8 mouse cellular contexts compared by ENCODE assay signal in genomic region chr7:121085500-121085899, GRCm38 (mm10). TPM values are rescaled to one million over a fixed set of nuclear protein-coding genes. Genes with fewer than 3 reads are reported as not detected.
DNase-seq lines count a peak whose midpoint lies in the region; ATAC-seq and TF ChIP-seq lines count a peak whose summit lies in the region.
"Had no signal": no experiment of that assay in that cellular context is flagged by ENCODE, and none has a peak within 500 bp of the region (broad histone marks: within the 10 kb centered on the region; RNA-seq: fewer than 3 reads in every experiment).

No protein-coding gene starts in this region.

- H3K9me3 ChIP-seq in limb, embryonic 13.5 days = no peaks in the 10 kb centered on the region
- no peaks in the 10 kb centered on the region for H3K9me3 ChIP-seq in limb, embryonic 10.5 days (replicated peaks)
- no peaks in the 10 kb centered on the region for H3K9me3 ChIP-seq in forebrain, embryonic 11.5 days (ENCODE audit: control insufficient read depth, low read length)
- no peaks in the 10 kb centered on the region for H3K9me3 ChIP-seq in heart, embryonic 15.5 days (replicated peaks)
- no peaks in the 10 kb centered on the region for H3K9me3 ChIP-seq in midbrain, postnatal 0 days (ENCODE audit: low read length)

- no peaks in the 10 kb centered on the region for H3K27me3 ChIP-seq in limb, embryonic 13.5 days
- no peaks in the 10 kb centered on the region for H3K27me3 ChIP-seq in limb, embryonic 10.5 days (ENCODE audit: low read depth, poor library complexity, severe bottlenecking)
- H3K27me3 ChIP-seq in forebrain, embryonic 11.5 days (ENCODE audit: control insufficient read depth, insufficient read depth, low read length) = no peaks in the 10 kb centered on the region
- no peaks in the 10 kb centered on the region for H3K27me3 ChIP-seq in heart, embryonic 15.5 days
- H3K27me3 ChIP-seq in midbrain, postnatal 0 days (ENCODE audit: insufficient read depth, low read length) = no peaks in the 10 kb centered on the region

- 0 out of 2 replicates have a peak, but pooled peaks have one; percentile 14 for ATAC-seq in limb, embryonic 13.5 days (ENCODE audit: low FRiP score, low read depth)
- ATAC-seq in forebrain, embryonic 11.5 days (replicated peaks; ENCODE audit: low FRiP score) = no peak
- peak; percentile 76 for ATAC-seq in heart, embryonic 15.5 days (replicated peaks; ENCODE audit: insufficient number of reproducible peaks, insufficient read depth, low FRiP score, low read depth)
- ATAC-seq in midbrain, postnatal 0 days (ENCODE audit: low FRiP score) = no peak
- no peak for ATAC-seq in megakaryocyte progenitor cell, adult 5-6 weeks (replicated peaks; ENCODE audit: poor library complexity)

- H3K9ac ChIP-seq in limb, embryonic 13.5 days = no peak overlapping the region; the same call in 1 of the 2 replicates
- no peak overlapping the region for H3K9ac ChIP-seq in forebrain, embryonic 11.5 days (ENCODE audit: low read length)
- peak overlapping the region; percentile 12; the same call in 1 of the 2 replicates for H3K9ac ChIP-seq in heart, embryonic 15.5 days
- H3K9ac ChIP-seq in midbrain, postnatal 0 days (replicated peaks; ENCODE audit: low read length, poor library complexity, severe bottlenecking) = no peak overlapping the region

- 22% methylated on average over 4 of the region's 4 CpGs for WGBS in limb, embryonic 13.5 days
- WGBS in limb, embryonic 10.5 days = 50% methylated on average over 4 of the region's 4 CpGs
- 22% methylated on average over 4 of the region's 4 CpGs for WGBS in forebrain, embryonic 11.5 days
- whole genome bisulfite sequencing in heart, embryonic 15.5 days = 19% methylated on average over 4 of the region's 4 CpGs
- WGBS in midbrain, postnatal 0 days = 22% methylated on average over 4 of the region's 4 CpGs

- H3K4me1 ChIP-seq in limb, embryonic 13.5 days = peaks cover 25% of the 10 kb centered on the region
- peaks cover 30% of the 10 kb centered on the region for H3K4me1 ChIP-seq in limb, embryonic 10.5 days
- H3K4me1 ChIP-seq in forebrain, embryonic 11.5 days (replicated peaks; ENCODE audit: control insufficient read depth, insufficient read depth, low read length) = peaks cover 8% of the 10 kb centered on the region; the same call in 1 of the 2 replicates
- peaks cover 30% of the 10 kb centered on the region for H3K4me1 ChIP-seq in heart, embryonic 15.5 days (replicated peaks)
- H3K4me1 ChIP-seq in midbrain, postnatal 0 days (ENCODE audit: insufficient read depth, low read length) = 0 out of 2 replicates have a peak, but pooled peaks cover 4% of the 10 kb centered on the region

- no peak overlapping the region; the same call in 1 of the 2 replicates for H3K27ac ChIP-seq in limb, embryonic 13.5 days
- H3K27ac ChIP-seq in limb, embryonic 10.5 days = no peak overlapping the region
- H3K27ac ChIP-seq in forebrain, embryonic 11.5 days (ENCODE audit: low read depth, low read length) = no peak overlapping the region
- peak overlapping the region; percentile 61 for H3K27ac ChIP-seq in heart, embryonic 15.5 days
- H3K27ac ChIP-seq in midbrain, postnatal 0 days (ENCODE audit: low read depth, low read length) = no peak overlapping the region

- DNase-seq in limb, embryonic 10.5 days (ENCODE audit: low spot score) = no peak
- DNase-seq in forebrain, embryonic 11.5 days (ENCODE audit: low spot score) = peak; percentile 49
- DNase-seq in midbrain, postnatal 0 days (ENCODE audit: low spot score) = peak; percentile 32
- no peak for DNase-seq in thymus, postnatal 25 days

- TF ChIP-seq CTCF in midbrain, postnatal 0 days (IDR thresholded peaks at IDR 0.05) = no peak

- no peak overlapping the region for H3K4me3 ChIP-seq in limb, embryonic 13.5 days
- no peak overlapping the region for H3K4me3 ChIP-seq in limb, embryonic 10.5 days
- H3K4me3 ChIP-seq in forebrain, embryonic 11.5 days (ENCODE audit: low read depth, low read length) = no peak overlapping the region
- H3K4me3 ChIP-seq in heart, embryonic 15.5 days = no peak overlapping the region
- no peak overlapping the region for H3K4me3 ChIP-seq in midbrain, postnatal 0 days (ENCODE audit: low read depth, low read length)

- H3K36me3 ChIP-seq in limb, embryonic 13.5 days = no peaks in the 10 kb centered on the region
- H3K36me3 ChIP-seq in limb, embryonic 10.5 days = peaks cover 2% of the 10 kb centered on the region; the same call in 1 of the 2 replicates
- no peaks in the 10 kb centered on the region for H3K36me3 ChIP-seq in forebrain, embryonic 11.5 days (ENCODE audit: control insufficient read depth, insufficient read depth, low read length)
- H3K36me3 ChIP-seq in heart, embryonic 15.5 days = no peaks in the 10 kb centered on the region
- H3K36me3 ChIP-seq in midbrain, postnatal 0 days (ENCODE audit: insufficient read depth, low read length) = no peaks in the 10 kb centered on the region

- H3K4me2 ChIP-seq in limb, embryonic 13.5 days (replicated peaks) = no peak overlapping the region
- H3K4me2 ChIP-seq in forebrain, embryonic 11.5 days (ENCODE audit: low read depth, low read length, severe bottlenecking) = no peak overlapping the region
- peak overlapping the region; percentile 11; the same call in 1 of the 2 replicates for H3K4me2 ChIP-seq in heart, embryonic 15.5 days
- H3K4me2 ChIP-seq in midbrain, postnatal 0 days (ENCODE audit: low read depth, low read length, poor library complexity, severe bottlenecking) = no peak overlapping the region

RNA-seq across cellular contexts. Expression of gene Otoa, which starts 4.0 kb away (rescaled TPM):
- 0.13 and 0.18 TPM in 2 replicates for polyA plus RNA-seq in limb, embryonic 13.5 days (2015; fragmentation: Nextera tagmentation; extraction: Ambion mirVana)
- polyA plus RNA-seq in limb, embryonic 10.5 days (2016; fragmentation: Nextera tagmentation; extraction: Ambion mirVana) = not detected in 2 replicates
- polyA plus RNA-seq in forebrain, embryonic 11.5 days (2014; fragmentation: Nextera tagmentation; extraction: Ambion mirVana) = 0.11 TPM in 1 of 2 replicates, not detected in the other
- polyA plus RNA-seq in heart, embryonic 15.5 days (2015; fragmentation: Nextera tagmentation; extraction: Ambion mirVana) = 0.19 and 0.38 TPM in 2 replicates
- total RNA-seq in midbrain, postnatal 0 days (2014; rRNA removed) = 0.47 TPM in 1 of 2 replicates, not detected in the other
- polyA plus RNA-seq in midbrain, postnatal 0 days (2015; fragmentation: Nextera tagmentation; extraction: Ambion mirVana) = 0.23 and 0.42 TPM in 2 replicates
- 0.05 and 0.07 TPM in 2 replicates for total RNA-seq in megakaryocyte progenitor cell, adult 5-6 weeks (2015)
- 0.12 and 0.20 TPM in 2 replicates for total RNA-seq in megakaryocyte progenitor cell, adult 5-6 weeks (2017)

RNA-seq across cellular contexts. Expression of gene Igsf6, which starts 11.1 kb away (rescaled TPM):
- polyA plus RNA-seq in limb, embryonic 13.5 days (2015; fragmentation: Nextera tagmentation; extraction: Ambion mirVana) = 1.3 and 1.7 TPM in 2 replicates
- polyA plus RNA-seq in limb, embryonic 10.5 days (2016; fragmentation: Nextera tagmentation; extraction: Ambion mirVana) = 0.65 and 1.1 TPM in 2 replicates
- polyA plus RNA-seq in forebrain, embryonic 11.5 days (2014; fragmentation: Nextera tagmentation; extraction: Ambion mirVana) = 0.96 and 1.2 TPM in 2 replicates
- 1.2 and 2.5 TPM in 2 replicates for polyA plus RNA-seq in heart, embryonic 15.5 days (2015; fragmentation: Nextera tagmentation; extraction: Ambion mirVana)
- 0.66 and 0.77 TPM in 2 replicates for total RNA-seq in midbrain, postnatal 0 days (2014; rRNA removed)
- 0.63 and 0.74 TPM in 2 replicates for polyA plus RNA-seq in midbrain, postnatal 0 days (2015; fragmentation: Nextera tagmentation; extraction: Ambion mirVana)
- 415 and 476 TPM in 2 replicates for total RNA-seq in megakaryocyte progenitor cell, adult 5-6 weeks (2015)
- total RNA-seq in megakaryocyte progenitor cell, adult 5-6 weeks (2017) = 342 and 360 TPM in 2 replicates
- total RNA-seq: ES-E14 had no signal

RNA-seq across cellular contexts. Expression of gene Mettl9, which starts 51.3 kb away (rescaled TPM):
- polyA plus RNA-seq in limb, embryonic 13.5 days (2015; fragmentation: Nextera tagmentation; extraction: Ambion mirVana) = 243 and 247 TPM in 2 replicates
- 205 and 223 TPM in 2 replicates for polyA plus RNA-seq in limb, embryonic 10.5 days (2016; fragmentation: Nextera tagmentation; extraction: Ambion mirVana)
- 252 and 261 TPM in 2 replicates for polyA plus RNA-seq in forebrain, embryonic 11.5 days (2014; fragmentation: Nextera tagmentation; extraction: Ambion mirVana)
- polyA plus RNA-seq in heart, embryonic 15.5 days (2015; fragmentation: Nextera tagmentation; extraction: Ambion mirVana) = 87.4 and 92.5 TPM in 2 replicates
- 63.8 and 89.9 TPM in 2 replicates for total RNA-seq in midbrain, postnatal 0 days (2014; rRNA removed)
- polyA plus RNA-seq in midbrain, postnatal 0 days (2015; fragmentation: Nextera tagmentation; extraction: Ambion mirVana) = 134 and 140 TPM in 2 replicates
- 96.6 and 111 TPM in 2 replicates for total RNA-seq in megakaryocyte progenitor cell, adult 5-6 weeks (2015)
- total RNA-seq in megakaryocyte progenitor cell, adult 5-6 weeks (2017) = 86.0 and 86.6 TPM in 2 replicates

Comparison
In these comparisons a context has a peak if more than half of its experiments do, and no peak if none do; other contexts are left out.
1. ATAC-seq: peak in limb, embryonic 13.5 days (single experiment) and heart, embryonic 15.5 days (single experiment); none in forebrain, embryonic 11.5 days (single experiment), midbrain, postnatal 0 days (single experiment) and megakaryocyte progenitor cell, adult 5-6 weeks (single experiment).
2. DNase-seq: peak in forebrain, embryonic 11.5 days (single experiment) and midbrain, postnatal 0 days (single experiment); none in limb, embryonic 10.5 days (single experiment) and thymus, postnatal 25 days (single experiment).